Mouse (Mus musculus) MN1 (cell line): ENCODE measurements around the gene Gm26938.

Experiments
- DNase-seq: peaks from one replicate; pipeline ENCODE4 v3.0.0-alpha.2; 2016; ENCODE audit warnings: low spot score

The Gm26938 gene

GRCm38 (mm10) chr5:139794137-139794536, 32.1 kb downstream of the Gm26938 start:
- no peak for DNase-seq

- peak; percentile 51 for DNase-seq
Measured at GRCm38 (mm10) chr5:139793338-139794089, 32.7 kb downstream of the Gm26938 start.

- no peak for DNase-seq
Measured at GRCm38 (mm10) chr5:139792966-139793337, 33.3 kb downstream of the Gm26938 start.

GRCm38 (mm10) chr5:139792159-139792775, 33.9 kb downstream of the Gm26938 start:
- DNase-seq = no peak

GRCm38 (mm10) chr5:139791227-139792158, 34.7 kb downstream of the Gm26938 start, which contains the start of gene Mafk:
TSS of gene Mafk (plus strand) at chr5:139791513.
- DNase-seq = peak; percentile 96

GRCm38 (mm10) chr5:139789466-139789865, 36.7 kb downstream of the Gm26938 start:
- no peak for DNase-seq

GRCm38 (mm10) chr5:139781406-139781805, 44.8 kb downstream of the Gm26938 start:
- DNase-seq = no peak

- no peak for DNase-seq
Measured at GRCm38 (mm10) chr5:139776966-139777365, 49.2 kb downstream of the Gm26938 start.

GRCm38 (mm10) chr5:139775216-139775926, 50.8 kb downstream of the Gm26938 start, which contains the start of gene Ints1:
TSS of gene Ints1 (minus strand) at chr5:139775674.
- peak; percentile 97 for DNase-seq

- no peak for DNase-seq
Measured at GRCm38 (mm10) chr5:139768216-139768615, 58.0 kb downstream of the Gm26938 start.

- DNase-seq = peak; percentile 53
Measured at GRCm38 (mm10) chr5:139764296-139764695, 61.9 kb downstream of the Gm26938 start.

GRCm38 (mm10) chr5:139758096-139758495, 68.1 kb downstream of the Gm26938 start:
- DNase-seq = no peak
